Mouse (Mus musculus) cerebellum, adult 9-10 months (tissue): Measurements from ENCODE around the gene Lrrc51.
"Not testable (repeated sequence)": the region's sequence is repeated elsewhere in the genome, so short reads cannot be mapped to it uniquely, and the experiment has no call there.

Experiments used
- DNase-seq: peaks from one replicate; pipeline ENCODE4 v3.0.0; 2022

Lrrc51 gene

GRCm38 (mm10) chr7:101933751-101934240 is at the start of gene Lrrc51, which contains the start of gene Numa1:
Gene Lrrc51, minus strand, starts transcription at chr7:101933895.
Gene Numa1, plus strand, starts transcription at chr7:101934111.
- DNase-seq: peak; percentile 97

GRCm38 (mm10) chr7:101982735-101983134 is 49.0 kb upstream of the Lrrc51 start:
- DNase-seq: no peak

GRCm38 (mm10) chr7:101974505-101974904 is 40.8 kb upstream of the Lrrc51 start:
- peak; percentile 55 for DNase-seq

- peak; percentile 47 for DNase-seq
Observed at GRCm38 (mm10) chr7:101973730-101974129, 40.0 kb upstream of the Lrrc51 start.

- no peak for DNase-seq
Observed at GRCm38 (mm10) chr7:101971721-101972120, 38.0 kb upstream of the Lrrc51 start.

- DNase-seq: peak; percentile 89
Observed at GRCm38 (mm10) chr7:101970821-101971461, 37.2 kb upstream of the Lrrc51 start.

GRCm38 (mm10) chr7:101970429-101970775 is 36.7 kb upstream of the Lrrc51 start:
- DNase-seq: peak; percentile 92

- DNase-seq: peak; percentile 89
Observed at GRCm38 (mm10) chr7:101969694-101970428, 36.2 kb upstream of the Lrrc51 start.

- peak; percentile 60 for DNase-seq
Observed at GRCm38 (mm10) chr7:101968751-101969150, 35.1 kb upstream of the Lrrc51 start.

- DNase-seq: no peak
Observed at GRCm38 (mm10) chr7:101967256-101967655, 33.6 kb upstream of the Lrrc51 start.

GRCm38 (mm10) chr7:101965606-101966005 is 31.9 kb upstream of the Lrrc51 start:
- DNase-seq: no peak

- no peak for DNase-seq
Observed at GRCm38 (mm10) chr7:101964551-101964950, 30.9 kb upstream of the Lrrc51 start.

GRCm38 (mm10) chr7:101963621-101964020 is 29.9 kb upstream of the Lrrc51 start:
- no peak for DNase-seq

- DNase-seq: no peak
Observed at GRCm38 (mm10) chr7:101962829-101963228, 29.1 kb upstream of the Lrrc51 start.

- DNase-seq: no peak
Observed at GRCm38 (mm10) chr7:101956911-101957310, 23.2 kb upstream of the Lrrc51 start.

- DNase-seq: no peak
Observed at GRCm38 (mm10) chr7:101956481-101956880, 22.8 kb upstream of the Lrrc51 start.

GRCm38 (mm10) chr7:101955862-101956261 is 22.2 kb upstream of the Lrrc51 start:
- DNase-seq: no peak

GRCm38 (mm10) chr7:101955276-101955675 is 21.6 kb upstream of the Lrrc51 start:
- no peak for DNase-seq

- no peak for DNase-seq
Observed at GRCm38 (mm10) chr7:101954163-101954562, 20.5 kb upstream of the Lrrc51 start.

- DNase-seq: no peak
Observed at GRCm38 (mm10) chr7:101952098-101952497, 18.4 kb upstream of the Lrrc51 start.

GRCm38 (mm10) chr7:101951648-101952047 is 18.0 kb upstream of the Lrrc51 start:
- no peak for DNase-seq

- DNase-seq: not testable (repeated sequence)
Observed at GRCm38 (mm10) chr7:101949008-101949407, 15.3 kb upstream of the Lrrc51 start.

- no peak for DNase-seq
Observed at GRCm38 (mm10) chr7:101939758-101940157, 6.1 kb upstream of the Lrrc51 start.

GRCm38 (mm10) chr7:101938348-101938747 is 4.7 kb upstream of the Lrrc51 start:
- peak; percentile 74 for DNase-seq
